Mouse (Mus musculus): ENCODE measurements around the gene Telo2. TPM values are rescaled to one million over a fixed set of nuclear protein-coding genes. Genes with fewer than 3 reads are reported as not detected.
A peak's percentile ranks its signal among the peaks of the same experiment; 100 is the strongest.

Gene Telo2
- polyA plus RNA-seq, 1 experiment from 2014 or later = 36.7 TPM

- Histone ChIP-seq H3K27me3 (replicated peaks; ENCODE audit: control insufficient read depth, insufficient read depth, low read length) (no peaks in the 10 kb centered on the region), H3K4me3 (ENCODE audit: low read depth, low read length) (no peak overlapping the region), H3K9me3 (ENCODE audit: control insufficient read depth, low read length) (no peaks in the 10 kb centered on the region), H3K4me1 (replicated peaks; ENCODE audit: control insufficient read depth, insufficient read depth, low read length) (peaks cover 6% of the 10 kb centered on the region), H3K9ac (ENCODE audit: low read length) (no peak overlapping the region), H3K27ac (ENCODE audit: low read depth) (no peak overlapping the region), H3K36me3 (ENCODE audit: control insufficient read depth, insufficient read depth, low read length) (peaks cover 28% of the 10 kb centered on the region), H3K4me2 (ENCODE audit: low read length) (no peak overlapping the region)
- ATAC-seq (replicated peaks; ENCODE audit: low FRiP score, low TSS enrichment, low read depth) = no peak
- WGBS = 91% methylated on average over 10 of the region's 10 CpGs
- no peak for DNase-seq (ENCODE audit: low spot score)
Observed at GRCm38 (mm10) chr17:25089158-25089557, 26.6 kb downstream of the Telo2 start.

GRCm38 (mm10) chr17:25086724-25087123 lies 29.0 kb downstream of the Telo2 start:
- 84% methylated on average over 7 of the region's 7 CpGs for WGBS
- no peak for ATAC-seq (replicated peaks; ENCODE audit: low FRiP score, low TSS enrichment, low read depth)
- Histone ChIP-seq H3K4me1 (replicated peaks; ENCODE audit: control insufficient read depth, insufficient read depth, low read length) (peaks cover 26% of the 10 kb centered on the region), H3K9ac (ENCODE audit: low read length) (no peak overlapping the region), H3K27me3 (replicated peaks; ENCODE audit: control insufficient read depth, insufficient read depth, low read length) (no peaks in the 10 kb centered on the region), H3K36me3 (ENCODE audit: control insufficient read depth, insufficient read depth, low read length) (peaks cover 17% of the 10 kb centered on the region; the same call in 1 of the 2 replicates), H3K9me3 (ENCODE audit: control insufficient read depth, low read length) (no peaks in the 10 kb centered on the region), H3K27ac (ENCODE audit: low read depth) (no peak overlapping the region), H3K4me2 (ENCODE audit: low read length) (no peak overlapping the region), H3K4me3 (ENCODE audit: low read depth, low read length) (no peak overlapping the region)
- no peak for DNase-seq (ENCODE audit: low spot score)

GRCm38 (mm10) chr17:25084835-25085385 lies 30.9 kb downstream of the Telo2 start:
- H3K27ac ChIP-seq (ENCODE audit: low read depth) = peak overlapping the region; percentile 98
- no peak overlapping the region for H3K4me2 ChIP-seq (ENCODE audit: low read length)
- ATAC-seq (replicated peaks; ENCODE audit: low FRiP score, low TSS enrichment, low read depth) = no peak
- 79% methylated on average over 13 of the region's 13 CpGs for WGBS
- peaks cover 13% of the 10 kb centered on the region; the same call in 1 of the 2 replicates for H3K36me3 ChIP-seq (ENCODE audit: control insufficient read depth, insufficient read depth, low read length)
- H3K9me3 ChIP-seq (ENCODE audit: control insufficient read depth, low read length) = no peaks in the 10 kb centered on the region
- H3K4me3 ChIP-seq (ENCODE audit: low read depth, low read length) = no peak overlapping the region
- no peaks in the 10 kb centered on the region for H3K27me3 ChIP-seq (replicated peaks; ENCODE audit: control insufficient read depth, insufficient read depth, low read length)
- no peak for DNase-seq (ENCODE audit: low spot score)
- H3K4me1 ChIP-seq (replicated peaks; ENCODE audit: control insufficient read depth, insufficient read depth, low read length) = peaks cover 39% of the 10 kb centered on the region
- no peak overlapping the region for H3K9ac ChIP-seq (ENCODE audit: low read length)

- Histone ChIP-seq H3K4me2 (ENCODE audit: low read length) (peak within 1 kb of the TSS; percentile 17; the same call in 1 of the 2 replicates), H3K9ac (ENCODE audit: low read length) (no peak within 1 kb of the TSS), H3K36me3 (ENCODE audit: control insufficient read depth, insufficient read depth, low read length) (peaks cover 7% of the 10 kb centered on the region; the same call in 1 of the 2 replicates), H3K27ac (ENCODE audit: low read depth) (peak within 1 kb of the TSS; percentile 98), H3K4me3 (ENCODE audit: low read depth, low read length) (no peak within 1 kb of the TSS), H3K9me3 (ENCODE audit: control insufficient read depth, low read length) (no peaks in the 10 kb centered on the region), H3K27me3 (replicated peaks; ENCODE audit: control insufficient read depth, insufficient read depth, low read length) (no peaks in the 10 kb centered on the region), H3K4me1 (replicated peaks; ENCODE audit: control insufficient read depth, insufficient read depth, low read length) (peaks cover 39% of the 10 kb centered on the region)
- 26% methylated on average over 7 of the region's 7 CpGs for WGBS
- DNase-seq (ENCODE audit: low spot score) = peak; percentile 76
- ATAC-seq (replicated peaks; ENCODE audit: low FRiP score, low TSS enrichment, low read depth) = peak; percentile 93
Observed at GRCm38 (mm10) chr17:25083444-25083931, 32.3 kb downstream of the Telo2 start, which contains the start of gene Tmem204. Tmem204 (minus strand) TSS chr17:25083591.

- no peak overlapping the region for H3K4me3 ChIP-seq (ENCODE audit: low read depth, low read length)
- H3K4me1 ChIP-seq (replicated peaks; ENCODE audit: control insufficient read depth, insufficient read depth, low read length) = peaks cover 43% of the 10 kb centered on the region
- no peak overlapping the region for H3K9ac ChIP-seq (ENCODE audit: low read length)
- H3K36me3 ChIP-seq (ENCODE audit: control insufficient read depth, insufficient read depth, low read length) = 0 out of 2 replicates have a peak, but pooled peaks cover under 1% of the 10 kb centered on the region
- 35% methylated on average over 3 of the region's 3 CpGs for WGBS
- DNase-seq (ENCODE audit: low spot score) (no peak), ATAC-seq (replicated peaks; ENCODE audit: low FRiP score, low TSS enrichment, low read depth) (no peak)
- no peaks in the 10 kb centered on the region for H3K9me3 ChIP-seq (ENCODE audit: control insufficient read depth, low read length)
- H3K27me3 ChIP-seq (replicated peaks; ENCODE audit: control insufficient read depth, insufficient read depth, low read length) = no peaks in the 10 kb centered on the region
- no peak overlapping the region for H3K4me2 ChIP-seq (ENCODE audit: low read length)
- H3K27ac ChIP-seq (ENCODE audit: low read depth) = peak overlapping the region; percentile 98
Observed at GRCm38 (mm10) chr17:25082887-25083286, 32.9 kb downstream of the Telo2 start.

GRCm38 (mm10) chr17:25082081-25082847 lies 33.5 kb downstream of the Telo2 start:
- no peaks in the 10 kb centered on the region for H3K9me3 ChIP-seq (ENCODE audit: control insufficient read depth, low read length)
- no peak overlapping the region for H3K4me3 ChIP-seq (ENCODE audit: low read depth, low read length)
- H3K4me2 ChIP-seq (ENCODE audit: low read length) = peak overlapping the region; percentile 17
- DNase-seq (ENCODE audit: low spot score) (peak; percentile 64), ATAC-seq (replicated peaks; ENCODE audit: low FRiP score, low TSS enrichment, low read depth) (peak; percentile 20; the same call in 1 of the 2 replicates)
- H3K36me3 ChIP-seq (ENCODE audit: control insufficient read depth, insufficient read depth, low read length) = peaks cover 2% of the 10 kb centered on the region; the same call in 1 of the 2 replicates
- H3K9ac ChIP-seq (ENCODE audit: low read length) = no peak overlapping the region
- WGBS = 33% methylated on average over 14 of the region's 14 CpGs
- H3K4me1 ChIP-seq (replicated peaks; ENCODE audit: control insufficient read depth, insufficient read depth, low read length) = peaks cover 48% of the 10 kb centered on the region
- H3K27ac ChIP-seq (ENCODE audit: low read depth) = peak overlapping the region; percentile 98
- no peaks in the 10 kb centered on the region for H3K27me3 ChIP-seq (replicated peaks; ENCODE audit: control insufficient read depth, insufficient read depth, low read length)

- DNase-seq (ENCODE audit: low spot score) = peak; percentile 57
- WGBS = 35% methylated on average over 11 of the region's 11 CpGs
Observed at GRCm38 (mm10) chr17:25080960-25081381, 34.8 kb downstream of the Telo2 start.

GRCm38 (mm10) chr17:25080210-25080609 lies 35.6 kb downstream of the Telo2 start:
- peaks cover 9% of the 10 kb centered on the region; the same call in 1 of the 2 replicates for H3K36me3 ChIP-seq (ENCODE audit: control insufficient read depth, insufficient read depth, low read length)
- DNase-seq (ENCODE audit: low spot score) = no peak
- WGBS = 83% methylated on average over 13 of the region's 13 CpGs
- H3K4me3 ChIP-seq (ENCODE audit: low read depth, low read length) = peak overlapping the region; percentile 31
- no peaks in the 10 kb centered on the region for H3K27me3 ChIP-seq (replicated peaks; ENCODE audit: control insufficient read depth, insufficient read depth, low read length)
- H3K4me2 ChIP-seq (ENCODE audit: low read length) = peak overlapping the region; percentile 49
- peak overlapping the region; percentile 98 for H3K27ac ChIP-seq (ENCODE audit: low read depth)
- ATAC-seq (replicated peaks; ENCODE audit: low FRiP score, low TSS enrichment, low read depth) = no peak
- H3K9me3 ChIP-seq (ENCODE audit: control insufficient read depth, low read length) = no peaks in the 10 kb centered on the region
- peak overlapping the region; percentile 27; the same call in 1 of the 2 replicates for H3K9ac ChIP-seq (ENCODE audit: low read length)
- peaks cover 48% of the 10 kb centered on the region for H3K4me1 ChIP-seq (replicated peaks; ENCODE audit: control insufficient read depth, insufficient read depth, low read length)

More at GRCm38 (mm10) chr17:25080960-25081381, 34.8 kb downstream of the Telo2 start:
- H3K27ac ChIP-seq (ENCODE audit: low read depth) = peak overlapping the region; percentile 98
- no peak for ATAC-seq (replicated peaks; ENCODE audit: low FRiP score, low TSS enrichment, low read depth)
- peaks cover 48% of the 10 kb centered on the region for H3K4me1 ChIP-seq (replicated peaks; ENCODE audit: control insufficient read depth, insufficient read depth, low read length)
- peak overlapping the region; percentile 31 for H3K4me3 ChIP-seq (ENCODE audit: low read depth, low read length)
- H3K36me3 ChIP-seq (ENCODE audit: control insufficient read depth, insufficient read depth, low read length) = peaks cover 9% of the 10 kb centered on the region; the same call in 1 of the 2 replicates
- H3K9me3 ChIP-seq (ENCODE audit: control insufficient read depth, low read length) = no peaks in the 10 kb centered on the region
- peak overlapping the region; percentile 49 for H3K4me2 ChIP-seq (ENCODE audit: low read length)
- no peaks in the 10 kb centered on the region for H3K27me3 ChIP-seq (replicated peaks; ENCODE audit: control insufficient read depth, insufficient read depth, low read length)
- peak overlapping the region; percentile 27 for H3K9ac ChIP-seq (ENCODE audit: low read length)

Data from intestine, embryonic 14.5 days (tissue).